ENCODE assay signal across 11 mouse cellular contexts in the genomic region with DNA sequence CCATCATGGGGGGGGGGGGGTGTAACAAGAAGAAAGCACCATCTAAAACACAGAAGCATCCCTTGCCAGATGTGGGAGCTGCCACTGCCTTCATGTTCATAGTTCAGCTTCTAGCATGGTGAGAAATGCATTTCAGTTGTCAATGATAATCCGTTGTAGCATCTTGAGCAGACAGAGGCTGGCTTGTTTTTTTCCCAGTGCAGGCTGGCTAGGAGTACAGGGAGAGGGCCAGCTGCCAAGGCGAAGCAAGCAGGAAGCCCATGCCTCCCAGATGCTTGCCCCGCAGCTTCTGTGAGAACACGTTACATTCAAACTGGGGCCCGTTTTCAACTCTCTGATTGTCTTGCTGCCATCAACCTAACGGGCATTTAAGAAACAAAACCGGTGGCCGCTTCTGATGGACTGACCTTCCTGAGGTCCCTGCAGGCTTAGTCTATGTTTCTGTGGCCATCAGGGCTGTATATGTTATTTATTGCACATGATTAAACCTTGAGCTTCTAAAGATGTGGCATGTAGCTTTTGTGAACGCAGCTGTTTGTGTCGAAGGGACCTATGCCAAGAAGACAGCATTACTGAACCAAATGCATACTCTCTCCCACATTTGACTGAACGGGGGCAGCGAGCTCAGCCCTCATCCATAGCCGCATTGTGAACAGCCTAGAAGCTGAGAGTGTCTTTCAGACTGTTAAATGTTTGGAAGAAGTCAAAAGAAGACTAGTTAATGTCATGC. TPM values are rescaled to one million over a fixed set of nuclear protein-coding genes. Genes with fewer than 3 reads are reported as not detected.
DNase-seq lines count a peak whose midpoint lies in the region; ATAC-seq and TF ChIP-seq lines count a peak whose summit lies in the region.
"Had no signal": no experiment of that assay in that cellular context is flagged by ENCODE, and none has a peak within 500 bp of the region (broad histone marks: within the 10 kb centered on the region; RNA-seq: fewer than 3 reads in every experiment).

No protein-coding gene starts in this region.

- no peaks in the 10 kb centered on the region for H3K36me3 ChIP-seq in lung, embryonic 14.5 days (ENCODE audit: insufficient read depth)
- H3K36me3 ChIP-seq in embryonic facial prominence, embryonic 15.5 days, result no peaks in the 10 kb centered on the region
- no peaks in the 10 kb centered on the region for H3K36me3 ChIP-seq in hindbrain, embryonic 16.5 days (ENCODE audit: control insufficient read depth, insufficient read depth, low read length)
- H3K36me3 ChIP-seq in midbrain, postnatal 0 days (ENCODE audit: insufficient read depth, low read length), result no peaks in the 10 kb centered on the region
- H3K36me3 ChIP-seq: liver, embryonic 15.5 days had no signal

- no peak overlapping the region for H3K4me2 ChIP-seq in lung, embryonic 14.5 days
- H3K4me2 ChIP-seq in embryonic facial prominence, embryonic 15.5 days (replicated peaks), result 0 out of 2 replicates have a peak overlapping the region, but pooled peaks have one; percentile 2
- H3K4me2 ChIP-seq in hindbrain, embryonic 16.5 days (ENCODE audit: low read length), result no peak overlapping the region
- H3K4me2 ChIP-seq in midbrain, postnatal 0 days (ENCODE audit: low read depth, low read length, poor library complexity, severe bottlenecking), result no peak overlapping the region
- H3K4me2 ChIP-seq: liver, embryonic 15.5 days had no signal

- no peak for ATAC-seq in lung, embryonic 14.5 days (ENCODE audit: insufficient read depth)
- ATAC-seq in embryonic facial prominence, embryonic 15.5 days (ENCODE audit: insufficient number of reproducible peaks, low FRiP score, low TSS enrichment, low read depth), result no peak
- peak; percentile 55 for ATAC-seq in hindbrain, embryonic 16.5 days
- ATAC-seq in midbrain, postnatal 0 days (ENCODE audit: low FRiP score), result no peak

- H3K27ac ChIP-seq in lung, embryonic 14.5 days (ENCODE audit: low read depth), result peak overlapping the region; percentile 6; the same call in 1 of the 2 replicates
- H3K27ac ChIP-seq in embryonic facial prominence, embryonic 15.5 days (replicated peaks), result peak overlapping the region; percentile 72
- peak overlapping the region; percentile 40 for H3K27ac ChIP-seq in hindbrain, embryonic 16.5 days (ENCODE audit: low read depth, low read length)
- H3K27ac ChIP-seq in midbrain, postnatal 0 days (ENCODE audit: low read depth, low read length), result peak overlapping the region; percentile 20; the same call in 1 of the 2 replicates
- H3K27ac ChIP-seq: liver, embryonic 15.5 days had no signal

- no peaks in the 10 kb centered on the region for H3K9me3 ChIP-seq in lung, embryonic 14.5 days (ENCODE audit: low read depth, low read length)
- no peaks in the 10 kb centered on the region for H3K9me3 ChIP-seq in embryonic facial prominence, embryonic 15.5 days (replicated peaks)
- no peaks in the 10 kb centered on the region for H3K9me3 ChIP-seq in hindbrain, embryonic 16.5 days (ENCODE audit: control insufficient read depth, low read length)
- no peaks in the 10 kb centered on the region for H3K9me3 ChIP-seq in midbrain, postnatal 0 days (ENCODE audit: low read length)
- H3K9me3 ChIP-seq: liver, embryonic 15.5 days had no signal

- TF ChIP-seq CTCF in lung, embryonic 14.5 days (IDR thresholded peaks at IDR 0.05; ENCODE audit: low read depth), result no peak
- TF ChIP-seq CTCF in midbrain, postnatal 0 days (IDR thresholded peaks at IDR 0.05), result no peak

- H3K4me1 ChIP-seq in lung, embryonic 14.5 days (ENCODE audit: insufficient read depth), result peaks cover 33% of the 10 kb centered on the region
- peaks cover 79% of the 10 kb centered on the region for H3K4me1 ChIP-seq in embryonic facial prominence, embryonic 15.5 days
- peaks cover 26% of the 10 kb centered on the region for H3K4me1 ChIP-seq in hindbrain, embryonic 16.5 days (ENCODE audit: control insufficient read depth, insufficient read depth, low read depth, low read length)
- no peaks in the 10 kb centered on the region; the same call in 1 of the 2 replicates for H3K4me1 ChIP-seq in midbrain, postnatal 0 days (ENCODE audit: insufficient read depth, low read length)

- no peaks in the 10 kb centered on the region for H3K27me3 ChIP-seq in lung, embryonic 14.5 days (ENCODE audit: insufficient read depth, low read length)
- no peaks in the 10 kb centered on the region for H3K27me3 ChIP-seq in embryonic facial prominence, embryonic 15.5 days
- H3K27me3 ChIP-seq in hindbrain, embryonic 16.5 days (replicated peaks; ENCODE audit: control insufficient read depth, insufficient read depth, low read length), result no peaks in the 10 kb centered on the region
- no peaks in the 10 kb centered on the region; the same call in 1 of the 2 replicates for H3K27me3 ChIP-seq in midbrain, postnatal 0 days (ENCODE audit: insufficient read depth, low read length)
- H3K27me3 ChIP-seq: liver, embryonic 15.5 days had no signal

- no peak overlapping the region for H3K4me3 ChIP-seq in lung, embryonic 14.5 days (ENCODE audit: low read depth, low read length)
- H3K4me3 ChIP-seq in embryonic facial prominence, embryonic 15.5 days (replicated peaks), result no peak overlapping the region
- no peak overlapping the region for H3K4me3 ChIP-seq in hindbrain, embryonic 16.5 days (ENCODE audit: low read length)
- no peak overlapping the region for H3K4me3 ChIP-seq in midbrain, postnatal 0 days (ENCODE audit: low read depth, low read length)
- H3K4me3 ChIP-seq: liver, embryonic 15.5 days had no signal

- no peak overlapping the region for H3K9ac ChIP-seq in lung, embryonic 14.5 days
- H3K9ac ChIP-seq in embryonic facial prominence, embryonic 15.5 days, result no peak overlapping the region
- H3K9ac ChIP-seq in hindbrain, embryonic 16.5 days (ENCODE audit: low read depth, low read length), result no peak overlapping the region
- no peak overlapping the region for H3K9ac ChIP-seq in midbrain, postnatal 0 days (replicated peaks; ENCODE audit: low read length, poor library complexity, severe bottlenecking)
- H3K9ac ChIP-seq: liver, embryonic 15.5 days had no signal

- 55% methylated on average over 13 of the region's 13 CpGs for WGBS in lung, embryonic 14.5 days
- WGBS in embryonic facial prominence, embryonic 15.5 days, result 38% methylated on average over 13 of the region's 13 CpGs
- WGBS in hindbrain, embryonic 16.5 days, result 44% methylated on average over 13 of the region's 13 CpGs
- WGBS in midbrain, postnatal 0 days, result 51% methylated on average over 13 of the region's 13 CpGs

- peak; percentile 59 for DNase-seq in lung, embryonic 14.5 days
- DNase-seq in lung, postnatal 10 days, result no peak
- peak; percentile 82 for DNase-seq in midbrain, postnatal 0 days (ENCODE audit: low spot score)
- DNase-seq in adipocyte (ENCODE audit: low spot score), result no peak
- no peak for DNase-seq in kidney, adult 8-10 months
- DNase-seq in thymus, postnatal 10 days (ENCODE audit: low spot score in 2 of 2), result no peak
- DNase-seq: cerebellum, adult 9-11 months; gastrocnemius, postnatal 25 days had no signal

RNA-seq across cellular contexts. Expression of gene Myo10, which starts 53.9 kb away (rescaled TPM):
- 48.5 and 54.8 TPM in 2 replicates for polyA plus RNA-seq in lung, embryonic 14.5 days (2014; fragmentation: Nextera tagmentation; extraction: Ambion mirVana)
- 34.0 and 34.9 TPM in 2 replicates for polyA plus RNA-seq in embryonic facial prominence, embryonic 15.5 days (2015; fragmentation: Nextera tagmentation; extraction: Ambion mirVana)
- 26.2 and 28.8 TPM in 2 replicates for polyA plus RNA-seq in hindbrain, embryonic 16.5 days (2015; fragmentation: Nextera tagmentation; extraction: Ambion mirVana)
- 27.2 and 34.7 TPM in 2 replicates for total RNA-seq in midbrain, postnatal 0 days (2014; rRNA removed)
- 28.9 and 29.3 TPM in 2 replicates for polyA plus RNA-seq in midbrain, postnatal 0 days (2015; fragmentation: Nextera tagmentation; extraction: Ambion mirVana)

Comparison
In these comparisons a context has a peak if more than half of its experiments do, and no peak if none do; other contexts are left out.
1. DNase-seq: peak in lung, embryonic 14.5 days (single experiment) and midbrain, postnatal 0 days (single experiment); none in lung, postnatal 10 days (single experiment), adipocyte (single experiment), kidney, adult 8-10 months (0 of 2) and thymus, postnatal 10 days (0 of 2).
2. H3K27ac ChIP-seq: peak in every context shown above with its lines; median percentile 72 in embryonic facial prominence, embryonic 15.5 days; 40 in hindbrain, embryonic 16.5 days; 20 in midbrain, postnatal 0 days; 6 in lung, embryonic 14.5 days.